Mouse (Mus musculus): ENCODE measurements around the gene Aprt.

GRCm38 (mm10) chr8:122550234-122550994, 26.3 kb downstream of the Aprt start:
- no peak for TF ChIP-seq CTCF (conservative IDR thresholded peaks at IDR 0.05; ENCODE audit: insufficient read depth, insufficient read length, low read depth, low read length)
- TF ChIP-seq POLR2A (IDR thresholded peaks at IDR 0.05; ENCODE audit: low read depth, low read length), result no peak

Measured in kidney, adult 2 months (tissue).